Mouse (Mus musculus) olfactory bulb, adult 2 months (tissue): Measurements from ENCODE around the gene Evi2.

Experiments
- CTCF ChIP-seq: fragments of 200-500 bp; IDR thresholded peaks from 2 replicates; pipeline ENCODE4 v1.5.1; 2012; ENCODE audit warnings: low read depth, mild to moderate bottlenecking, low read length, moderate library complexity; ENCODE audit not compliant: insufficient read depth
- POLR2A ChIP-seq: fragments of 200-500 bp; IDR thresholded peaks from 2 replicates; pipeline ENCODE4 v1.6.1; 2012; ENCODE audit warnings: mild to moderate bottlenecking, low read depth, low read length, moderate library complexity; ENCODE audit not compliant: insufficient read depth

DNA sequence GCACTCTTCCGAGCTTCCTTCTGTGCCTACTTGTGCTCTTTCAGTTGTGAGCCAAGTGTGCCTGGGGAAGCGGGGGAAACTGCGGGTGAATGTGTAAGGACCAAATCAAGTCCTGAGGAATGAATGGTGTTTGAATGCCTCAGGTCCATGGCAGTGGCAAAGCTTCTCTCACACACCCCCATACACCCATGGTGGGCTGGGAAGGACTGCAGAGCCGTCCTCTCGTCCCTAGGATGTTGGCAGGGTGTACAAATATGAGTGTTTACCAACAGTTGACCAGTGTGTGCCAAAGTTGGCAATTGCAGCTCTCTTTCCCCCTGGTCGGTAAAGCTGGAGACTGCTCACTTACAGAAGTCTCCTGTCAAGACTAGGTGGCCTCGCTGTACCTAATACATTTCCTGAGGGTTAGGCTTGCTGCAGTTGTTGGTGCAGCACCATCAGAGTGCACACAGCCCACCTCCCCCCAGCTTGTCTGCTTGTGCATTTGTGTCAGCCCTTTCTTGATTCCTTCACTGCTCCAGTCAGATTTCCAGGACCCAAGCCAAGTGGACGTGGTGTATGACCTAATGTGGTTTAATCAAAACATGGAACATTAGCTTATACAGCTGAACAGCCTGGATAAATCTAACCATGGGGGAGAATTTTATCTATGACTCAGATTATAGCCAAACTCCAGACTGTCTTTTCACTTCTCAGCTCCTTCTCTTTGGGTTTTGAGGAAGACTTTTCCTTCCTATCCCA, 3.7 kb upstream of the Evi2 start:
- TF ChIP-seq POLR2A (no peak), CTCF (no peak)
